Mouse (Mus musculus) testis, postnatal 14 days (tissue): ENCODE results near the gene Gm49369.
"Not testable (repeated sequence)": the region's sequence is repeated elsewhere in the genome, so short reads cannot be mapped to it uniquely, and the experiment has no call there.

Source experiments
- DNase-seq: peaks from one replicate; pipeline ENCODE4 v3.0.0; 2021; ENCODE audit warnings: low spot score

Gene Gm49369

GRCm38 (mm10) chr7:142328507-142328906 is 54.0 kb downstream of the Gm49369 start:
- no peak for DNase-seq

GRCm38 (mm10) chr7:142326714-142327445 is 55.6 kb downstream of the Gm49369 start:
- DNase-seq: no peak

GRCm38 (mm10) chr7:142323396-142324117 is 58.9 kb downstream of the Gm49369 start:
- DNase-seq: no peak

GRCm38 (mm10) chr7:142322641-142323040 is 59.8 kb downstream of the Gm49369 start:
- DNase-seq: no peak

- not testable (repeated sequence) for DNase-seq
Observed at GRCm38 (mm10) chr7:142321637-142322306, 60.7 kb downstream of the Gm49369 start.
